Mouse (Mus musculus): ENCODE results near the gene Lmbr1.

The Lmbr1 gene

GRCm38 (mm10) chr5:29253876-29254275, 124.3 kb downstream of the Lmbr1 start:
- no peak for DNase-seq (ENCODE audit: low spot score in 2 of 2)

- no peak for DNase-seq (ENCODE audit: low spot score in 2 of 2)
Measured at GRCm38 (mm10) chr5:29251496-29251873, 126.7 kb downstream of the Lmbr1 start.

GRCm38 (mm10) chr5:29250795-29251495, 127.2 kb downstream of the Lmbr1 start:
- no peak for DNase-seq (ENCODE audit: low spot score in 2 of 2)

- DNase-seq (ENCODE audit: low spot score in 2 of 2): no peak
Measured at GRCm38 (mm10) chr5:29244769-29245168, 133.4 kb downstream of the Lmbr1 start.

GRCm38 (mm10) chr5:29238379-29238778, 139.8 kb downstream of the Lmbr1 start:
- DNase-seq (ENCODE audit: low spot score in 2 of 2): no peak

GRCm38 (mm10) chr5:29230481-29230880, 147.7 kb downstream of the Lmbr1 start:
- DNase-seq (ENCODE audit: low spot score in 2 of 2): no peak

- DNase-seq (ENCODE audit: low spot score in 2 of 2): no peak
Measured at GRCm38 (mm10) chr5:29224089-29224488, 154.1 kb downstream of the Lmbr1 start.

GRCm38 (mm10) chr5:29217997-29218396, 160.2 kb downstream of the Lmbr1 start:
- DNase-seq (ENCODE audit: low spot score in 2 of 2): no peak

GRCm38 (mm10) chr5:29211980-29212555, 166.1 kb downstream of the Lmbr1 start:
- no peak for DNase-seq (ENCODE audit: low spot score in 2 of 2)

- no peak for DNase-seq (ENCODE audit: low spot score in 2 of 2)
Measured at GRCm38 (mm10) chr5:29205690-29206089, 172.5 kb downstream of the Lmbr1 start.

- DNase-seq (ENCODE audit: low spot score in 2 of 2): no peak
Measured at GRCm38 (mm10) chr5:29199868-29200267, 178.3 kb downstream of the Lmbr1 start.

GRCm38 (mm10) chr5:29198960-29199488, 179.2 kb downstream of the Lmbr1 start:
- DNase-seq (ENCODE audit: low spot score in 2 of 2): no peak

- no peak for DNase-seq (ENCODE audit: low spot score in 2 of 2)
Measured at GRCm38 (mm10) chr5:29197187-29197586, 181.0 kb downstream of the Lmbr1 start.

GRCm38 (mm10) chr5:29196264-29196658, 181.9 kb downstream of the Lmbr1 start:
- peak; percentile 12 to 33 for DNase-seq (ENCODE audit: low spot score in 2 of 2)

- peak; percentile 85 to 86 for DNase-seq (ENCODE audit: low spot score in 2 of 2)
Measured at GRCm38 (mm10) chr5:29195570-29196263, 182.5 kb downstream of the Lmbr1 start, which contains the start of gene Rnf32. Rnf32 (plus strand) TSS chr5:29195992.

- DNase-seq (ENCODE audit: low spot score in 2 of 2): no peak
Measured at GRCm38 (mm10) chr5:29195231-29195569, 183.0 kb downstream of the Lmbr1 start.

GRCm38 (mm10) chr5:29186798-29187197, 191.4 kb downstream of the Lmbr1 start:
- no peak for DNase-seq (ENCODE audit: low spot score in 2 of 2)
